Mouse (Mus musculus) ES-Bruce4 (cell line): ENCODE measurements around the gene Taf5l. TPM values are rescaled to one million over a fixed set of nuclear protein-coding genes. Genes with fewer than 3 reads are reported as not detected.
A peak's percentile ranks its signal among the peaks of the same experiment; 100 is the strongest.

ENCODE experiments used
- H3K27ac ChIP-seq: 2 replicates; pipeline ENCODE4 v1.5.1; 2012; ENCODE audit warnings: low read length, inconsistent platforms; ENCODE audit not compliant: insufficient read depth
- H3K27me3 ChIP-seq: 2 replicates; pipeline ENCODE4 v1.6.1; 2012; ENCODE audit warnings: mild to moderate bottlenecking, low read length, inconsistent platforms; ENCODE audit not compliant: control insufficient read depth, poor library complexity, insufficient read depth, severe bottlenecking
- H3K36me3 ChIP-seq: 2 replicates; pipeline ENCODE4 v1.6.1; 2012; ENCODE audit warnings: inconsistent platforms, mild to moderate bottlenecking, low read length, moderate library complexity; ENCODE audit not compliant: control insufficient read depth, poor library complexity, insufficient read depth, severe bottlenecking
- H3K4me1 ChIP-seq: one replicate; pipeline ENCODE4 v1.8.1; 2011; ENCODE audit warnings: low read length; ENCODE audit not compliant: control insufficient read depth, insufficient read depth
- H3K4me3 ChIP-seq: 2 replicates; pipeline ENCODE4 v1.5.1; 2011; ENCODE audit warnings: low read depth, mild to moderate bottlenecking, low read length
- H3K9ac ChIP-seq: 2 replicates; pipeline ENCODE4 v1.6.1; 2012; ENCODE audit warnings: low read depth, mild to moderate bottlenecking, inconsistent platforms; ENCODE audit not compliant: poor library complexity, severe bottlenecking
- H3K9me3 ChIP-seq: replicated peaks from 2 replicates; pipeline ENCODE4 v1.6.1; 2012; ENCODE audit warnings: mild to moderate bottlenecking, low read length, inconsistent platforms; ENCODE audit not compliant: control insufficient read depth, poor library complexity, insufficient read depth, severe bottlenecking
- CTCF ChIP-seq: IDR thresholded peaks from one replicate; pipeline ENCODE4 v1.8.1; 2011; ENCODE audit warnings: low read depth, low read length
- EP300 ChIP-seq: IDR thresholded peaks from 2 replicates; pipeline ENCODE4 v1.6.1; 2011; ENCODE audit warnings: low read depth, low read length; ENCODE audit not compliant: insufficient read depth
- POLR2A ChIP-seq: IDR thresholded peaks from one replicate; pipeline ENCODE4 v1.8.1; 2011; ENCODE audit warnings: low read length; ENCODE audit not compliant: insufficient read depth
- polyA plus RNA-seq: library from polyadenylated mRNA; stranded (reverse); fragments of >200 nt; gene quantifications from 2 replicates; pipeline ENCODE4 v1.2.4, GENCODE M21; 2011; ENCODE audit warnings: low read depth; ENCODE audit not compliant: missing spikeins, insufficient read depth, insufficient read length

Taf5l gene
- polyA plus RNA-seq, 1 experiment = 62.3 TPM

DNA sequence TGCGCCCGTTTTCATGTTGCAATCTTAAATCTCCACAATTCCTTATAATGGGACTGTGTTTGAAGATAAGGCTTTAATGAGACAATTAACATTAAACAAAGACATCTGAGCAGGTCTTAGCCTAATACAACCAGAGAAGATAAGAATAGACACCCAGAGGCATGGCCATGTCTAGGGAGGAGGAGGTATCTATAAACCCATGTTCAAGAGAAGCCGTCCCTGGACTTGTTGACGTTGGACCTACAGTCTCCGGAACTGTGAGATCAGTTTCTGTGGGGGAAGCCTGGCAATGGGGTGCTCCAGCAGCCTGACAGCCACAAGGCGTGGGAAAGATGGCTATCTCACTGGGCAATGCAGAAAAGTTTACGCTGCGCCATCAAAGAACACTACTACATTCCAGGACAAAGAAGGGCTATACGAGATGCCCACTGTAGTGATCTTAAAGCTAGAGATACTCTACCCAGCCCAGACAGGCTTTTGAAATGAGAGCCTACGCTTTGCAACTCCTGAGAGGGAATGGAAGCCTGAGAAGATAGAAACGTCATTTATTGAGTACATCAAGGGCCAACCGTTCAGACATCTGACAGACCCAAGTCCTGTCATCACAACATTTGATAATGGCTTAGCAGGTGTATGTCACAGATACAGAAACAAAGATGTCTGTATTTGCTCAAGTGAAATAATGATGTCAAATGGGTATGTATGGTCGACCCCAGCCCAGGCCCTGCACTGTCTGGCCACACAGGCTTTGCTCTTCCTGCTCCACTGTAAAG, 30.7 kb downstream of the Taf5l start:
- H3K27me3 ChIP-seq = no peaks in the 10 kb centered on the region
- no peak overlapping the region for H3K9ac ChIP-seq
- H3K36me3 ChIP-seq = peaks cover 11% of the 10 kb centered on the region
- H3K27ac ChIP-seq = no peak overlapping the region
- TF ChIP-seq POLR2A (no peak), CTCF (no peak), EP300 (no peak)
- H3K4me1 ChIP-seq = peaks cover 2% of the 10 kb centered on the region
- H3K4me3 ChIP-seq = no peak overlapping the region
- H3K9me3 ChIP-seq = no peaks in the 10 kb centered on the region

GRCm38 (mm10) chr8:123989128-123989527, 32.1 kb downstream of the Taf5l start:
- Histone ChIP-seq H3K4me3 (no peak overlapping the region), H3K9ac (no peak overlapping the region), H3K27ac (peak overlapping the region; percentile 5; the same call in 1 of the 2 replicates), H3K4me1 (no peaks in the 10 kb centered on the region), H3K9me3 (no peaks in the 10 kb centered on the region), H3K36me3 (peaks cover 4% of the 10 kb centered on the region; the same call in 1 of the 2 replicates), H3K27me3 (no peaks in the 10 kb centered on the region)
- TF ChIP-seq POLR2A = no peak
- TF ChIP-seq CTCF = no peak
- no peak for TF ChIP-seq EP300

DNA sequence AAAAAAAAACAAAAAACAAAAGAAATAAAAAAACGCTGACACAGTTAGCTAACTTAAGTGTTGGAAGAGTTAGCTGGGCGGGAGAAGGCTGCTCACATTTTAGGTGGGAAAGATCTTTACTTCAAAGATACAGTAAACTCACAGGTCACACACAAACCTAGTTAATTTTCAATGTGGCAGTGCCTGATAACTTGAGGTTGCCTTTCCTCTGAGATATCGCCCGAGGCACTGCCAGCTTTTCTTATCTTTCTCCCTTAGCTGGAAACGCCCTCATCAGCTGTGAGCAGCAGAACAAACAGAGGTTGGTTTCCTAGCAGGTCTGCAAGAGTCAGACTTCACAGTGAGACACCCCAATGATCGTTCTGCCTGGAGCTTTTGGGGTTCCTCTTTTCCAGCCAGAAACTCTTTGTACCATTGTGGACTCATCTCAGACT, 32.6 kb downstream of the Taf5l start:
- Histone ChIP-seq H3K9ac (no peak overlapping the region), H3K36me3 (peaks cover 4% of the 10 kb centered on the region; the same call in 1 of the 2 replicates), H3K4me3 (no peak overlapping the region), H3K4me1 (no peaks in the 10 kb centered on the region), H3K9me3 (no peaks in the 10 kb centered on the region), H3K27ac (peak overlapping the region; percentile 5; the same call in 1 of the 2 replicates), H3K27me3 (no peaks in the 10 kb centered on the region)
- TF ChIP-seq POLR2A (no peak), CTCF (no peak), EP300 (no peak)

DNA sequence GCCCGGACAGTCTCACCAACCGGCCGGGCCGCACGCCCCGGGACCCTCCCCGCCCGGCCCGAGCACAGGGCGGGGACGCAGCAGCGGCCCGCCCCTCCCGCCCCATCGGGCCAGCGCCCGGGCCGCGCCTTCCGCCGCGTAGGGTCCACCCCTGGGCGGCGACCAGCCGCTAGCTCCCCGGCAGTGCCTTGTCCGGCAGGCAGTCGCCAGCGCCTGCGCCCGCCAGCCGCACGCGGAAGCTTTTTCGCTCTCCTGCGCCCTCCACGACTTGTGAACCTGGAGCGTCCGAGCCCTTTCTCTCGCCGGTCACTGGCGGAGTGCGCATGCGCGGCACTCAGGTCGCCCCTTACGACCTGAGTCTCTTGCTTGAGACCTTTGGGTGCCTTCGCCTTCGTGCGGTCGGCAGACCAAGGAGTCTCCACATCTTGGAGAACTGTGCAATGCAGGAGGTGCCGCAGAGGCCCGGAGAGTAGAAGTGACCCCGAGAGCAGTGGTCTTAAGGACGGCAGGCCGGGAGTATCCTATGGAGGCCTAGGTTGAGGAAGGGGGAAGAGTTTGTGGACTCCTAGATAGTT, 38.3 kb downstream of the Taf5l start, which contains the start of gene Abcb10:
TSS of gene Abcb10 (minus strand) at position 297 of the 575 bp plus-strand sequence.
- Histone ChIP-seq H3K36me3 (no peaks in the 10 kb centered on the region), H3K27me3 (no peaks in the 10 kb centered on the region), H3K4me3 (peak within 1 kb of the TSS; percentile 78), H3K4me1 (no peaks in the 10 kb centered on the region), H3K9me3 (no peaks in the 10 kb centered on the region), H3K27ac (peak within 1 kb of the TSS; percentile 79), H3K9ac (peak within 1 kb of the TSS; percentile 82)
- TF ChIP-seq EP300 = peak; percentile 27; the same call in 1 of the 2 replicates
- TF ChIP-seq POLR2A = peak; percentile 82
- TF ChIP-seq CTCF = no peak

DNA sequence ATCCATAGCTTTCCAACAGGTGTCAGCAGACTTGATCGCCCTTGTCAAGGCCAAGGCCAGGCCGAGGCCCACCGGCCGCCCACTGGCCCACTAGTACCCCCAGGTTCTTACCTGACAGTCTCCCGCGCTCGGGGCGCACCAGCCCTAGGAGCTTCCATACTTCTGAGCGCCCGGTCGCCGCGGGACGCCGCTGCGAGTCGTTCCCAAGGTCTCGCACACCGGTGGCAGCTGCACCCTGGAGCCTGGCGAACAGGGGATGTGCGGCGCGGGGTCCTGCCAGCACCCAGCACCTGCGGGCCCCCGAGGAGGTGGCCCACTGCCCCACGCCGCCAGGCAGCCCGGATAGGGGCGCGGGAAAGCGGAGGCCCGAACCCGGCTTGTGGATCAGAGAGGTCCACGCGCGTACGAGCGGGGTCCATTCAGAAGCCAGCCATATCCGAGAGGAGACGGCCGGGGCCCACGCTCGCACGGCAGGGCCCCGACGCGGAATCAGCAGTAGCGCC, 38.9 kb downstream of the Taf5l start:
- TF ChIP-seq POLR2A = no peak
- TF ChIP-seq CTCF = no peak
- no peak for TF ChIP-seq EP300
- H3K27me3 ChIP-seq = no peaks in the 10 kb centered on the region
- H3K9me3 ChIP-seq = no peaks in the 10 kb centered on the region
- peak overlapping the region; percentile 82 for H3K9ac ChIP-seq
- no peaks in the 10 kb centered on the region for H3K4me1 ChIP-seq
- no peaks in the 10 kb centered on the region for H3K36me3 ChIP-seq
- peak overlapping the region; percentile 63 for H3K4me3 ChIP-seq
- no peak overlapping the region for H3K27ac ChIP-seq

- no peak overlapping the region for H3K9ac ChIP-seq
- no peaks in the 10 kb centered on the region for H3K9me3 ChIP-seq
- no peak overlapping the region for H3K4me3 ChIP-seq
- TF ChIP-seq CTCF (no peak), POLR2A (no peak), EP300 (no peak)
- H3K36me3 ChIP-seq = no peaks in the 10 kb centered on the region
- no peak overlapping the region for H3K27ac ChIP-seq
- no peaks in the 10 kb centered on the region for H3K27me3 ChIP-seq
- H3K4me1 ChIP-seq = no peaks in the 10 kb centered on the region
Measured at GRCm38 (mm10) chr8:123981674-123982073, 39.5 kb downstream of the Taf5l start.
